Mouse (Mus musculus) lung, postnatal 36 days (tissue): ENCODE results near the gene Clnk.

ENCODE experiments used
- DNase-seq: peaks from one replicate; pipeline ENCODE4 v3.0.0; 2022; ENCODE audit warnings: mixed read lengths

Gene Clnk

DNA sequence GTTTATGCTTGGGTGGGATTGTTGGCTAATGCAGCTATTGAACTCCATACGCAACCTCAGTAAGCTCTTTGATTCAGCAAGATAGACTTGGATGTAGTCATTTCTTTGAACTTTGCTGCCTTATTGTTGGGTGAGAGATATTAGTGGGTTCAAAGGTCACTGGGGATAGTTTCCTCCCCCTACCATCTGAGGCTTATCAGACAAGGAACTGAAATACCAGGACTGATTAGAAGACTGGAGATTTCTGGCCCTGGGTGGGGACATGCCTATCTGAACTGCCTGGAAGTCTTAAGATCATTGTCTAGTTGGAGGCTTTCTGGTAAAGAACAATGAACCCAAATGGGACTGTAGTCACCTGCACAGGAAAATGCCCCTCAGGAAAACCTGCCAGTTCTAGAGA, 26.4 kb downstream of the Clnk start:
- no peak for DNase-seq

- DNase-seq: no peak
Measured at GRCm38 (mm10) chr5:38845529-38845928, 31.1 kb downstream of the Clnk start.

GRCm38 (mm10) chr5:38844312-38844711, 32.3 kb downstream of the Clnk start:
- peak; percentile 8 for DNase-seq

DNA sequence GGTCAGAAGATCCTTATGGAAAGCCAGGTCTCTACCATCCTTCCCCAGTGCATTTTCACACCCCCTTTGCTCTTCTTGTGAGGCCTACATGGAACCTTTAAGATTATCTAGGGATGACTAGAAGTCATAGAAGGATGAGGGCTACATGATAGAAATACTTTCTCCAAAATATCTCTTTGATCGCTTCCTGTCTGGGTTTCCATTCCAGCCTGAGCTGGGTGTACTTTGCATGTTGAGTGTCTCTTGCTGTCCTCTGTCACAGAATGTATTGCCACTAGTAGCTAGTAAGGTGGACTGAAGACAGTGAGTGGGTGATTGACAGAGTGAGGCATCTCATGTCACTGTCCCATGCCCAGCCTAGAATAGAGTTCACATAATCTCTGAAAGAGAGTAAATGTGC, 36.6 kb downstream of the Clnk start:
- no peak for DNase-seq

- no peak for DNase-seq
Measured at GRCm38 (mm10) chr5:38827310-38827709, 49.3 kb downstream of the Clnk start.

GRCm38 (mm10) chr5:38826586-38826985, 50.0 kb downstream of the Clnk start:
- DNase-seq: no peak

DNA sequence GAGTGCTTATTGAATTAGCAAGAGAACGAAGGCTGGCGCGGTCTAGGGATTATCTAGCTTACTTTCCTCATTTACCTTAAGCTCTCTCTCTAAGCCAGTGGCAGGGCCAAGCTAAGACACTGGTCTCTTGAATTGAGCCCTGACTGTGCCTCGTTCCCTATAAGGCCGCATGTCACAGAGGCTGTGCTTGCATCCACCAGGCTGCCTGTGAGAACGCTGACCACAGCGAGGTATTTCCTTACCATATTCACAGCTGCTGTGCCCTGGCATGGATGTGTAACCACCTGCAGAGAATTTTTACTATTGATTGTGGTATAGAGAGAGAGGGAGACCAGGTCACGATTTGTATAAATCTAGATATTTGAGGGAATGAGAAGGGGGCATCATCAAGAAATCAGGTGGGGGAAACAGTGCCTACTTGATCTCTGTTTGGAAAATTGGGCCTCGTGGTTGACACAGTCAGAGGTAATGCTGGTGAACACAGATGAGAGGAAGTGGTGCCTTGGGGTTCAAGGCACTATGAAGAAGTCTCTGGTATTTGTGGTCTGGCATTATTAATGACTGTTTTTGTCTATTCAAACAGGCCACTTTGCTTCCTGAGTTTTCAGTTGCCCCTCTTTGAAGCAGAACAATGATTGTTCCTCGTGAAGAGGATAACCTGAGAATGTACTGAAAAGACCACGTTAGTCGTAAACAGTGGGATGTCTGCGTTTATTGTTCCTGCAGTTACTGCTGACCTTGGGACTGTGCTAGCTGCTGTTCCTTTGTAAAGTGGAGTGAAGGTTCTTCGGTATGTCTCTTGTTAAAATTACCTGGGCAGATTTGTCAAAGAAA, 52.3 kb downstream of the Clnk start:
- no peak for DNase-seq

DNA sequence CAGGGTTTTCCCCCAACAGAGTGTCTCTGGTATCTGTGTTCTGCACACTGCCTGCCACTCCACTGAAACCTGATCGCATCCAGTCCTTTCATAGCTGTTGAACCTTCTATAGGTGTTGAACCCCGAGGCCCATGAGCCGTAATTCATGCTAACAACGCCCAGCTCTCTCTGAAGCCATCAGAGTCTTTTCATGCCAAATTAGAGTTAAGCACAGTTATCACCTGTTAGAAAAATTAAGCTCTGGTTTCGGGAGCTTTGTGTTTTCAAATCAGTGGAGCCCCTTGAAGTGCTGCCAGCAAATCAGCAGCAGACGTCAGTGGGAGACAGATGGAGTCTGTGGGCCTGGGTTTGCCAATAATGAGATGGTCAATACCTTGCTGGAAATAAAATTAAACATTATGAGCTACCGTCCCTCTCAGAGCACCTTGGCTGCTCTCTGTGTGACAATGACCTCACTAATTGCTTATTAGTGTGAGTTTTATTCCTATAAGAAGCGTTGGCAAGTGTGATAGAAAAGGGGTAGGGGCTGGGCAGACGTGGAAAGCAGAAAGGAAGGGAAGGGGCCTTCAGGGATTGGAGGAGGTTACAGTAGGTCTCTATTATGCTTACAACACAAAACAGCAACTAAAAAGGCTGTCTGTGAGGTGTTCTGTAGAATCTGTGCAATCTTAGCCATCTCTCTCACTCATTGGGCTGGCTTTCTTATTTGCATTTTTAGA, 63.1 kb downstream of the Clnk start:
- no peak for DNase-seq

GRCm38 (mm10) chr5:38812916-38813315, 63.7 kb downstream of the Clnk start:
- no peak for DNase-seq

DNA sequence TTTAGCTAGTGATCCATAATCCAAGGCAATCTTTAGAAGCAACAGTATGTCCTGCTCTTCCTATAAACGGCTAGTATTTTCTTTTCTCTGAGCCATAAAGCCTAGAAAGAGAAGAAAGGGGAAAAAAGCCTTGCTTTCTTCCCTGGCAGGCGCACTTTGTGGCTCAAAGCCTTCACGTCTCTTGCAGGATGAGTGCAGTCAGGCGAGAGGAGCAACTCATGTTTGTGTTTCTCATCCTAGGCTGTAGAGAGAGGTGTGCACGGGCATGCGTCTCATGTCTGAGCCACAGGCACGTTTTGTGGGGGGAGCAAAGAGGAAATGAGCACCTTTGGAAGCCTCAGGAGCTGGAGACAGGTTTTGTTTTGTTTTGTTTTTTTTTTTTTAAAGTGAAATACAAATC, 64.2 kb downstream of the Clnk start:
- DNase-seq: no peak

GRCm38 (mm10) chr5:38798910-38799309, 77.7 kb downstream of the Clnk start:
- DNase-seq: no peak

GRCm38 (mm10) chr5:38795139-38795538, 81.5 kb downstream of the Clnk start:
- DNase-seq: no peak

DNA sequence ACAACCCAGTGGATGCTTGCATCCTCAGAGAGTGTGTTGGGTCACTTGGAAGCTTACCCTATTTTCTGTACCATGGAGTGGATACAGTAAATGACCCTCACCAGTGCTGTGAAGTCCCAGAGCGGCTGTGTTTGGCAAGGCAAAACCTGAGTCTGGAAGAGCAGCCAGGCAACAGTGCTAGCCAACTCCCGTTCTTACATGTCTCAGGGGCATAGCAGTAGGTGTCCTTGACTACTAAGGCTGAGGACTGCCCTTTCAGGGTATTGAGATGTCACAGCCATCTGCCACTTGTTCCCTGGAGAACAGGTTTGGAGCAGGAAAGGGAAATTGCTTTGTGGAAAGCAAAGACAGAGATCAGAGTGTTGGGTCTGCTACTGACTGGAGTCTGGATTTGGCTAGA, 85.5 kb downstream of the Clnk start:
- DNase-seq: no peak

GRCm38 (mm10) chr5:38788820-38789219, 87.8 kb downstream of the Clnk start:
- DNase-seq: no peak

DNA sequence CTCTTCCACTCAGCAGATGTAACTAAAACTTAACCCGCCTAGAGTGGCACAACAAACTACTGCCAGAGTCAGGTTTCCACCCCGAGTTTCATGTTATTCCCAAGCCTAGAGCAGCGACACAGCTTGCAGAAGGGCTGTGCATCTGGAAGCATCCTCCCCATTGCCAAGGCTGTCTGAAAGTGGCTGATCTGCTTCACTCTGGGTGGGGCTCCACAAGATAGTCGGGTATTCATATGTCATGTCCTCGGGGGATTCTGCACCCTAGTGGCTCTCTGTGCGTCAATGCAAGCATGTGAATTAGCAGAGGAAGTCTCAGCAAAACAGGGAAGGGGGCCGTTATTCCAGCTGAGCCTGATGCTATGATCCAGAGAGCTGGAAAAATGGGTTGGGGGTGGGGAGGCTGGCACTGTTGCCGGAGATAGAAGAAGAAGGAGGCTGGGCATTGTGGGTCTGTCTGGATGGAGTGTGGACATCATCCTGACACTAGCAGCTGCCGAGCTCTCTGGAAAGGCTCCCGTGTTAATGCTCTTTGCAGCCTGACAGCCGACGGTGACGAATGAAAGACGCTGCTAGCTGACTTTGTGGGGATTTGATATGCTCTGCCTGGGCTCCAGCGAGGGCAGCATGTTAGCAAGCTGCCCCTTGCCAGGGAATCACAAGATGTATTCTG, 88.6 kb downstream of the Clnk start:
- no peak for DNase-seq

DNA sequence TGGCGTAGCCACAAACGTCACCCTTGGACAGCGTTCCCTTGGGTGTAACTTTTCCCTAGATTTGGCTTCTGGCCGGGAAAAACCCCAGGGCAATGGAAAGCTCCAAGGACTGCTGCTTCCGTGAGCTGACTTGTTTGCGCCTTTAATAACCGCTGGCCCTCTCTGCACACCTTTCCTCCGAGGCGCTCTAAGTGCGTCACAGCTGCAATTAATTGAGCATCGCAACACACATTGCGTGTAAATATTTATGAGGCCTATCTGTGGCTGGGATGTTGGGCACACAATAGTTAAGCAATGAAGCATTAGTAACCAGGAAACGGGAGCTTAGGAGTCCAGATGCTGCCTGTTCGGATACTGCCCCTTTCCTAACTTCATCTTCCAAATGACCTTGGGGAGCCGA, 90.5 kb downstream of the Clnk start:
- DNase-seq: no peak

DNA sequence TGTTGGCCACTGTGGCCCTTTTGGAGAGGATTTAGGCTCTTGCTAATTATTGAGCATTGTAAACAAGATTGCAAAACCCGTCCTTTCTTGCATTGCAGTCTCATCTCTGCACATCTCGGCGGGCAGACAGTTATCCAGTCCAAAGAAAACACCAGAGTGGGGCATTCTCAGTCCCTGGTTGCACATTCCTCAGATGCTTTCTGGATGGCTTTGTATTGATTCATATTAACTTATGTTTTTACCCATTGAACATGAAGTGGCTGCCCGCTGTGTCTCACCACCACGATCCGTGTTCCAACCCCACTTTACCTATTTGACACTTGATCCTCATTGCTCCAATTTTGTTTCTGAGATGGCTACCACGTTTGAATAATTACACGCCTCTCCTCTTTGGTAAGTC, 90.9 kb downstream of the Clnk start:
- no peak for DNase-seq

GRCm38 (mm10) chr5:38781813-38782212, 94.8 kb downstream of the Clnk start:
- DNase-seq: peak; percentile 75

GRCm38 (mm10) chr5:38780631-38781030, 96.0 kb downstream of the Clnk start:
- no peak for DNase-seq

GRCm38 (mm10) chr5:38780045-38780444, 96.6 kb downstream of the Clnk start:
- no peak for DNase-seq

DNA sequence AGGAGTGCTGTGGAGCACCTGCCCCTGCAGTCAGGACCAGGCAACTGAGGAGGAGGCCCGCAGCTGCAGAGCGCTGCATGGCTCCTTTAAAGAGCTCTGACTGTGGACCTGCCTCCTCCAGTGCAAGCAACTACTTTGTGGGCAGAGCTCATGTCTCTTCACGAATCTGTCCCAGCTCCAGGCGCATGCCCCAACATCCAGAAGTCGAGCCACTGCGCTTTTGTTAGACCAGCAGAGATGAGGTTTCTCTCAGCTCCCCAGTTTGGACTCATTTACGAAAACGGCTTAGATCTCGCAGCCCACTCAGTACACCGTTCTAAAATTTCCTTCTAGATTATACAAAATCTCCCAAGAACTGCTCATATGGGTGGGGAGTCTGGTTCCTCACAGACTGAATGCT, 101.1 kb downstream of the Clnk start:
- DNase-seq: no peak

DNA sequence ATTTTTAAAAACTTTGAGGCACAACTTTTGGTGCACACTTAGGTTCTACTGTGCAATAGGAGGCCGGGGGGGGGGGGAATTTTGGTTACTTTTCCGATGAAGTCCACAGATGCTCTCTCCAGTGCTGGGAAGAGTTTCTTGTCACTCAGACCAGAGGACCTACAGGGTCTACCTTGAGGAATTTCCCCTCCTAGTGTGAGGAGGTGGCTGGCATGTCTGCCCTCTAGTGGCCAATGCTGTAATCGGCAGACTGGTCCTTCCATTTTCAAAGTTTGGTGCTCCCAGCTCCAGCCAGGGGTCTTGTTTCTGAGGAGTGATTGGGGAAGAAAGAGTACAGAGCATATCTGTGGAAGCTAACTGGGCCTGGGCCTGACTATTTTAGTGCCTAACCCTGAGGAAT, 121.7 kb downstream of the Clnk start:
- peak; percentile 20 for DNase-seq

- DNase-seq: no peak
Measured at GRCm38 (mm10) chr5:38752749-38753148, 123.9 kb downstream of the Clnk start.
